Mouse (Mus musculus) embryonic facial prominence, embryonic 12.5 days (tissue): ENCODE data around the gene Spa17. TPM values are rescaled to one million over a fixed set of nuclear protein-coding genes. Genes with fewer than 3 reads are reported as not detected.
A peak's percentile ranks its signal among the peaks of the same experiment; 100 is the strongest.

ENCODE experiments used
- ATAC-seq: fragments of 200-750 bp; cut with Nextera tagmentation; 2 replicates; pipeline ENCODE4 v1.8.0; 2017; ENCODE audit not compliant: insufficient number of reproducible peaks, insufficient read depth, low FRiP score, low TSS enrichment
- H3K27ac ChIP-seq: fragments of 300-500 bp; sonication (generic); 2 replicates; pipeline ENCODE4 v1.5.1; 2016; ENCODE audit warnings: mild to moderate bottlenecking
- H3K27me3 ChIP-seq: fragments of 300-500 bp; sonication (generic); 2 replicates; pipeline ENCODE4 v1.6.1; 2016; ENCODE audit warnings: mild to moderate bottlenecking, moderate library complexity
- H3K36me3 ChIP-seq: fragments of 300-500 bp; sonication (generic); 2 replicates; pipeline ENCODE4 v1.6.1; 2016; ENCODE audit warnings: mild to moderate bottlenecking
- H3K4me1 ChIP-seq: fragments of 300-500 bp; sonication (generic); 2 replicates; pipeline ENCODE4 v1.6.1; 2016
- H3K4me2 ChIP-seq: fragments of 300-500 bp; sonication (generic); replicated peaks from 2 replicates; pipeline ENCODE4 v1.6.1; 2016; ENCODE audit warnings: mild to moderate bottlenecking, moderate library complexity
- H3K4me3 ChIP-seq: fragments of 300-500 bp; sonication (generic); 2 replicates; pipeline ENCODE4 v1.5.1; 2016; ENCODE audit warnings: mild to moderate bottlenecking
- H3K9ac ChIP-seq: fragments of 300-500 bp; sonication (generic); 2 replicates; pipeline ENCODE4 v1.6.1; 2016; ENCODE audit warnings: mild to moderate bottlenecking, moderate library complexity
- H3K9me3 ChIP-seq: fragments of 300-500 bp; sonication (generic); 2 replicates; pipeline ENCODE4 v1.6.1; 2016; ENCODE audit warnings: mild to moderate bottlenecking, moderate library complexity
- WGBS: fragments of 180-500 bp; shearing (Covaris S2); methylation state at CpG from one replicate; pipeline ENCODE4 v1.1.7; 2016; 5-methylcytosine and 5-hydroxymethylcytosine counted together
- polyA plus RNA-seq: library from polyadenylated mRNA; unstranded; fragments of >200 nt; fragmentation: Nextera tagmentation; extraction: Ambion mirVana; gene quantifications from 2 replicates; pipeline ENCODE4 v1.2.1, GENCODE M21; 2016

Gene Spa17
- polyA plus RNA-seq, 1 experiment from 2014 or later, result 10.0 TPM

DNA sequence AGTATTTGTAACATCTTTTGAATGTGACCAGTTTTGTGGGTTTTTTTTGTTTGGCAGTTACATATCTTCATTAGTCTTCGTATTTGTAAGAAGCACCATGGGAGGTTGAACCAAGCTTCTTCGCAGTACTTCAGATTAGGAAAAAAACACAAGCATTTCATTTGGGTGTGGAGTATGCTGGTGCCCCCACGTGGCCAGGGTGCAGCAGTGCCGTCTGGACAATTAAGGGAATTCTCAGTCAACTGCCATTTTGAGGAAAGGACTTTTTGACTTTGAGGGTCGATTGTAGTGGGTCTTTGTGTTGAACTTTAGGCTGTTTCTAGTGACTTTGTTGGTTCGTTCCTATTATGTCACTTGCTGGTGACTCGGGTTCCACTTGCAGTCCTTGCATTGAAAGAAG is 22.8 kb upstream of the Spa17 start:
- no peak for ATAC-seq

DNA sequence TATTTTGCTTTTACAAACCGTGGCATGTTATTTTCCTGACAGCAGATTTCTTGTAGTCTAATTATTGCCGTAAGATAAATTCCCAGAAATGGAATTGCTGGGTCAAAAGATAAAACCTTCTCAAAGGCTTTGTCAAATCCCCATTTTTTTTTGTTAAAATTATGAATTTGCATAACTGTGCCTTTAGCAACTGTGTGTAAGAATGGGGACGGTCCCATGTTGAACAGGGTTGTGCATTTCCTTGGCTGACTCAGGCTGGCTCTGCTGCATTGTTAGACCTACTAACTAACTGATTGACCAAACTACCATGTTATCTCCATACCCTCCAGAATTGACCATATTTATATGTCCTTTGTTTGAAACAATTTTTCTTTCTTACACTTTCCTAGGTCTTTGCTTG is 20.7 kb upstream of the Spa17 start:
- Histone ChIP-seq H3K27ac (no peak overlapping the region), H3K4me2 (no peak overlapping the region), H3K27me3 (no peaks in the 10 kb centered on the region), H3K36me3 (no peaks in the 10 kb centered on the region), H3K9me3 (no peaks in the 10 kb centered on the region), H3K4me1 (no peaks in the 10 kb centered on the region), H3K9ac (no peak overlapping the region), H3K4me3 (no peak overlapping the region)
- WGBS, result 91% methylated on average over 3 of the region's 3 CpGs
- no peak for ATAC-seq

More for the DNA sequence above, 22.8 kb upstream of the Spa17 start:
- Histone ChIP-seq H3K4me2 (no peak overlapping the region), H3K27me3 (no peaks in the 10 kb centered on the region), H3K36me3 (no peaks in the 10 kb centered on the region), H3K9ac (no peak overlapping the region), H3K27ac (no peak overlapping the region), H3K4me3 (no peak overlapping the region), H3K4me1 (no peaks in the 10 kb centered on the region), H3K9me3 (no peaks in the 10 kb centered on the region)
- 17% methylated on average over 7 of the region's 7 CpGs for WGBS

DNA sequence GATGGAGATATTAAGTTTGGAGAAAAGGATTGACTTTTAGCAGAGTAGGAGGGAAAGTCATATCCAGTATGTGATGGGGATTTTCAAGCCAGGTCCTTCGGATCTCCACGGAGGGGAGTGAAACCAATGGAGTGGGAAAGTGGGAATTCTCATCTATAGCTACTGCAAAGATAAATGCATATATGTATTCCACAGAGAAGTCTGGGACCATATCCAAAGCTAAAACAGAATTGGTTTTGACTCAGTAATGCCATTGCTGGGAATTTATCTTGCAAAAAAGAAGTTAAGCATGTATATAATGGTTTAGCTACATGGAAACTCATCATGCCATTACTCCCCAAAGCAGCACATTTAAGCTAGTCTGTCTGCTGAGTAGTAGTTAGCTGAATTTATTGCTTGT is 18.8 kb upstream of the Spa17 start:
- no peak overlapping the region for H3K9ac ChIP-seq
- no peak overlapping the region for H3K4me2 ChIP-seq
- no peaks in the 10 kb centered on the region for H3K4me1 ChIP-seq
- no peaks in the 10 kb centered on the region for H3K9me3 ChIP-seq
- no peaks in the 10 kb centered on the region for H3K36me3 ChIP-seq
- no peaks in the 10 kb centered on the region for H3K27me3 ChIP-seq
- WGBS, result 88% methylated on average over 2 of the region's 2 CpGs
- no peak overlapping the region for H3K27ac ChIP-seq
- H3K4me3 ChIP-seq, result no peak overlapping the region
- ATAC-seq, result no peak

DNA sequence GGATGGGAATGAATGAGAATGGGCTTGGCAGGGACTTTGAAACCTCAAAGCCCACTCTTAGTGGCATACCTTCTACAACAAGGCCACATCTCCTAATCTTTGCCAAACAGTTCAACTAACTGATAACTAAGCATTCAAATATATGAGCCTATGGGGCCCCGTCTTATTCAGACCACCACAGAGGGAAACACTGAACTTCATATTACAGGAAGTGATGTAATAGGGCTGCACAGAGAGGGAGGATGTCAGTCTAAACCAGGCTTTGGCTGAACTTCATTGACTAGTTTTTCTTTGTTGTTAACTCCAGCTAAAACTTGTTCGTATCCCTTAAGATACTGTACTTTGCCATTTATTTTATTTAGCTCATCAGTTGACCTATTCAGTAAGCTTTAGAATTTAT is 16.4 kb upstream of the Spa17 start:
- Histone ChIP-seq H3K4me2 (no peak overlapping the region), H3K27ac (no peak overlapping the region), H3K36me3 (no peaks in the 10 kb centered on the region), H3K4me3 (no peak overlapping the region), H3K9ac (no peak overlapping the region), H3K9me3 (no peaks in the 10 kb centered on the region), H3K27me3 (no peaks in the 10 kb centered on the region), H3K4me1 (peaks cover 4% of the 10 kb centered on the region; the same call in 1 of the 2 replicates)
- WGBS, result 86% methylated on average over 2 of the region's 2 CpGs
- ATAC-seq, result no peak

DNA sequence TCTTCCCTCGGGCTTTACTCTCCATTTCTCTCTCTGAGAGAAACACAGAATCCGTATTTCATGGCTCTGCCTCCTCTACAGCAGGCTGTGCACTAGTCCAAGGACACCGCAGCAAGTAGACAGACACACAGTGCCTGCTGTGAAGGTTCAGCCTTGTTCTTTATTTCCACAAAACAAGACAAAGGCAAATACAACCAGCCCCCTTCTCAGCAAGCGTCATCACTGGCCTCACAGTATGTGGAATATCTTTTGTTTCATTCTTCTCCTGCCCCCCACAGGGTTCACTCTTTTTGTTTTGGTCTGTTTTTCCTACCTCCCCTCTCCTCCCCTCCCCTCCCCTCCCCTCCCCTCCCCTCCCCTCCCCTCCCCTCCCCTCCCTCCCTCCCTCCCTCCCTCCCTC is 15.1 kb upstream of the Spa17 start:
- Histone ChIP-seq H3K27ac (no peak overlapping the region), H3K4me1 (peaks cover 4% of the 10 kb centered on the region; the same call in 1 of the 2 replicates), H3K9me3 (no peaks in the 10 kb centered on the region), H3K36me3 (no peaks in the 10 kb centered on the region), H3K9ac (no peak overlapping the region), H3K4me3 (no peak overlapping the region), H3K27me3 (no peaks in the 10 kb centered on the region), H3K4me2 (no peak overlapping the region)
- ATAC-seq, result no peak
- WGBS, result 55% methylated on average over 4 of the region's 4 CpGs

DNA sequence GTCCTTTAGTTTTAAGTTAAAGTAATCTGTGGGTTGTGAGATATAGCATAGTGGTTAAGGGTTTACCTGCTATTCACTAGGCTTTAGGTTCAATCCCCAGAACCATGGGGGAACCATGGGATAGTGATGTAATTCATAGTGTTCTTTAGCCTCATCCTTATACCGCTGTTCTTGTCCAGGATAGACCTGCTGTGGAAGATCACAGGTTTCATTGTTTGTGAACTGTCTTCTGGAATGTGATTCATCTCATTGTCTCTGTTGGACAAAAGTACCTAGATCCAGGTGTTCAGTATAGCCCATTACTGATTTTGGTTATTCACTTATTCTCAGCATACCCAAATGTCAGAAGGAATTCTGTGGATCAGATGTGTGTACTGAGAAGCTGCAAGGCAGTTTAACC is 13.7 kb upstream of the Spa17 start:
- Histone ChIP-seq H3K4me3 (no peak overlapping the region), H3K27ac (no peak overlapping the region), H3K27me3 (no peaks in the 10 kb centered on the region), H3K4me2 (no peak overlapping the region), H3K9ac (no peak overlapping the region), H3K36me3 (no peaks in the 10 kb centered on the region), H3K9me3 (no peaks in the 10 kb centered on the region), H3K4me1 (peaks cover 4% of the 10 kb centered on the region; the same call in 1 of the 2 replicates)
- 100% methylated on average over 1 of the region's 1 CpGs for WGBS
- no peak for ATAC-seq

DNA sequence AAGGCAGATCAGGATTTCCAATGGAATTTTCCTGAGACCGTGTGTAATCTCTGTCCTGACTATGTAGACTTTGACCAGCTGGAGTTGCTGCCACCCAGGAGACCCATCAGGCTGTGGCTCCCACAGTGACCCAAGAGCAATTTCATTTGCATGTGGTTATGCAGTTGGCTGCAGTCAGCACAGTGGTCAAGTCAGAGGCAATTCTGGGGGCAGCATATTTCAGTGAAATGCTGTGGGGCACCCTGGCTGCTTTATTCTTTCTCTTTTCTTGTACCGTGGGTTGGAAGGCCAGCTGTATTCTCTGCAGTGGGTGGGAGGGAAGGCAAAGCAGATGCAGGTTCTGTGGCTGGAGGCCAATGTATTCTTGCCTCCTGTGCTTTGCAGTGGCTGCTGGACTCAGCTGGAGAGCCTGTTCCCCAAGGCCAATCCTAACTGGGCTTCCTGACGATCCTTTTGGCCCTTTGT is 12.6 kb upstream of the Spa17 start:
- Histone ChIP-seq H3K9ac (no peak overlapping the region), H3K36me3 (no peaks in the 10 kb centered on the region), H3K4me1 (peaks cover 4% of the 10 kb centered on the region; the same call in 1 of the 2 replicates), H3K27ac (no peak overlapping the region), H3K4me3 (no peak overlapping the region), H3K9me3 (no peaks in the 10 kb centered on the region), H3K27me3 (no peaks in the 10 kb centered on the region), H3K4me2 (no peak overlapping the region)
- WGBS, result 12% methylated on average over 3 of the region's 3 CpGs
- no peak for ATAC-seq

DNA sequence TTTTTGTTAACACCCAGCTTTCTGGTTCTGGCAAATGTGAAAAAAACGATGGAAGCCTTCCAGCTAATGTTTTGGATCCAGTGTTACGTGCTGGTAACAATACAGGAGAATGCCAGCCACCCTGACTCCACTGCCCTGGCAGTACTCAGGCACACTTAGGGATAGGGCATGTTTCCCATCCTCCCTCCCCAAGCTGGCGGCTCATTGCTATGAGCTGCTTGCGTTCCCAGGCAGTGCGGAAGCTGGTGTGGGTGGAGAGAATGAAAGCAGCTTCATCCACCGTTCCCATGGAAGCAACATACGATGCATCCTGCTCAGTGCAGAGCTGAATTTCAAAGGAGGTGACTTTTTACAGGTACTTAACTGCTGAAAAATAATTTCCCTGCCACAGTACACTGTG is 12.1 kb upstream of the Spa17 start:
- Histone ChIP-seq H3K9me3 (no peaks in the 10 kb centered on the region), H3K4me1 (peaks cover 4% of the 10 kb centered on the region; the same call in 1 of the 2 replicates), H3K9ac (no peak overlapping the region), H3K4me2 (no peak overlapping the region), H3K4me3 (no peak overlapping the region), H3K27ac (no peak overlapping the region), H3K27me3 (no peaks in the 10 kb centered on the region), H3K36me3 (no peaks in the 10 kb centered on the region)
- 26% methylated on average over 7 of the region's 7 CpGs for WGBS
- ATAC-seq, result no peak

DNA sequence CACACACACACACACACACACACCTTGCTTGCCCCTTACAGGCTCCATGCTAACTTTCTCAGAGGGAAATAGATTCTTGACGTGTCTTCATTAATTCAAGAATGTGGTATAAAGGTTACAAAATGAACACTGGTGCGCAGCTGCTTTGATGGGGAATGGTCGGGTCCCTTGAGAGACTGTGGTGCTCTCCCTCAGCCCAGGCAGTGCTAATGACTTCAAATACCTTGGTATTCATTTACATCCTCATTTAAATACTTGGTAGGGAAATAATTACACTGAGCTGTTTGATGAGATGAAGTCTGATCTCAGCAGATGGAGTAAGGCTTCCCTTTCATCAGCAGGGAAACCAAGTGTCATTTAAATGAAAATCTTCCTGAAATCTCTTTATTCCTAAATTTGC is 11.6 kb upstream of the Spa17 start:
- peaks cover 4% of the 10 kb centered on the region; the same call in 1 of the 2 replicates for H3K4me1 ChIP-seq
- 0 out of 2 replicates have a peak, but pooled peaks have one; percentile 28 for ATAC-seq
- no peak overlapping the region for H3K27ac ChIP-seq
- H3K9me3 ChIP-seq, result no peaks in the 10 kb centered on the region
- no peaks in the 10 kb centered on the region for H3K27me3 ChIP-seq
- H3K4me2 ChIP-seq, result no peak overlapping the region
- H3K4me3 ChIP-seq, result no peak overlapping the region
- no peaks in the 10 kb centered on the region for H3K36me3 ChIP-seq
- 50% methylated on average over 3 of the region's 3 CpGs for WGBS
- H3K9ac ChIP-seq, result no peak overlapping the region

DNA sequence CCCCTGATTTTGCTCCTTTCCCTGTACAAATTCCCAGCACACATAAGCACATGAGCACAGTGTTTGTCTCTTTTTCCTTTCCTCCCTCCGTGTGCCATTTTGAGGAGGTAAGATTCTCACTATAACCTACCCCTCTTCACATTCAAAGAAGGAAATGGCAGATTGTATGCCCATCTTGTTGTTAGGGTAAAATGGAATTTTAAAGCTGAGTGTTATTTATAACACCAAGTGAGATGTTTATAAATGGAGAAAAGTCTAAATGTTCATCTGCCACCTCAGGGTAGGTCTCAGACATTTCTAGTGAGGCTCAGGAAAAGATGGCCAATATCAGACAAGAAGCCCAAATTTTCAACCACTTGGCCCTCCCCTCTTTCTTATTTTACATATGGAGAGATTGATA is 11.0 kb upstream of the Spa17 start:
- H3K27ac ChIP-seq, result no peak overlapping the region
- H3K9me3 ChIP-seq, result no peaks in the 10 kb centered on the region
- no peak for ATAC-seq
- no peaks in the 10 kb centered on the region for H3K27me3 ChIP-seq
- H3K4me3 ChIP-seq, result no peak overlapping the region
- no peaks in the 10 kb centered on the region for H3K36me3 ChIP-seq
- 84% methylated on average over 1 of the region's 1 CpGs for WGBS
- H3K9ac ChIP-seq, result no peak overlapping the region
- no peak overlapping the region for H3K4me2 ChIP-seq
- peaks cover 4% of the 10 kb centered on the region; the same call in 1 of the 2 replicates for H3K4me1 ChIP-seq

DNA sequence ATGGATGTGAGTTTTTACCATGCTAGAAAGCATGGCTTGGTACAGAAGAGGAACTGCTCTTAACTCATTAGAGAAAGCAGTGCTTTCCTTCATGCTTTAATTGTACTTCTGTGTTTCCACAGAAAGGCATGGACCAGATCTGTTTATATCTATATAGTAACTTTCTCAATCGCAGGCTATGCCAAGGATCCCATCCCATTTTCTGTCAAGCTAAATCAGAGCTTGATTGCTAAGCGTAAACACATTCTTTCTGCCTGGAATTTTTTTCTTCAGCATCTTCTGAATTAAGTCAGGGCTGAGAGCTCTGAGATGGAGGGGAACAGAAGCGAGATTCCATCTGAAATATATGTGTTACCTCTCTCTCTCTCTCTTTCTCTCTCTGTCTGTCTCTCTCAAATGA is 10.5 kb upstream of the Spa17 start:
- Histone ChIP-seq H3K4me2 (no peak overlapping the region), H3K4me1 (peaks cover 4% of the 10 kb centered on the region; the same call in 1 of the 2 replicates), H3K36me3 (no peaks in the 10 kb centered on the region), H3K9me3 (no peaks in the 10 kb centered on the region), H3K27ac (no peak overlapping the region), H3K27me3 (no peaks in the 10 kb centered on the region), H3K4me3 (no peak overlapping the region), H3K9ac (no peak overlapping the region)
- no peak for ATAC-seq
- 74% methylated on average over 3 of the region's 3 CpGs for WGBS

DNA sequence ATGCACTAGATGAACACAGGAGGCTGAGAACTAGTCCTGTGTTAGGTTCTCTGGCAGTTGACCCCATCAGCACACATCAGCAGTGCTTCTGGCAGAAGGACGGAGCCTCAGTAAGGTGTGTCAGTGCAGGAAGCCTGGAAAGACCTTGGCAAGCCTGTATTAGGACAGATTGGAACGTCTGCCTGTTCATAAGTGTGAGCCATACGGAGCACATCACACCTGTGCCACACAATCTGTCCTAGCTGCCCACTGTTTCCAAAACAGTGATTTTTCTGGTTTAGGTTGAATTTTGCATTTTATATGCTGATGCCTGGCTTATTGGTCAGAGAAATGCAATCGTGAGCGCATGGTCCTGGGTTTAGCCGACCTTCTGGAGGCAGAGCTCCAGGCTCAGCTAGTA is 7.8 kb upstream of the Spa17 start:
- Histone ChIP-seq H3K4me2 (no peak overlapping the region), H3K9me3 (no peaks in the 10 kb centered on the region), H3K36me3 (no peaks in the 10 kb centered on the region), H3K4me3 (no peak overlapping the region), H3K27me3 (no peaks in the 10 kb centered on the region), H3K9ac (no peak overlapping the region), H3K27ac (no peak overlapping the region), H3K4me1 (peaks cover 4% of the 10 kb centered on the region; the same call in 1 of the 2 replicates)
- 86% methylated on average over 6 of the region's 6 CpGs for WGBS
- ATAC-seq, result no peak

DNA sequence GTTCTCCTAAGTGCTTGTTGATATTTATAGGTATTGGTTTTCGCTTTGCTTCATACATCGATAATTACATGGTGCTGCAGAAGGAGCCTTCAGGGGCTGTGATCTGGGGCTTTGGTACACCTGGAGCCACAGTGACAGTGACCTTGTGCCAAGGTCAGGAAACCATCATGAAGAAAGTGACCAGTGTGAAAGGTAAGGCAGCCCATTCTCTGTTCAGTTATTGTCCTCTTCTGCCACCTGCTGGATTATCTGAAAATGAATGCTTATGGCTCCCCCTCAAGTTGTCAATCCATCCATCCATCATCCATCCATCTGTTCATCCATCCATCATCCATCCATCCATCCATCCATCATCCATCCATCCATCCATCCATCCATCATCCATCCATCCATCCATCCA is 3.2 kb upstream of the Spa17 start:
- no peak overlapping the region for H3K27ac ChIP-seq
- H3K9me3 ChIP-seq, result no peaks in the 10 kb centered on the region
- H3K4me1 ChIP-seq, result no peaks in the 10 kb centered on the region
- H3K27me3 ChIP-seq, result no peaks in the 10 kb centered on the region
- H3K9ac ChIP-seq, result no peak overlapping the region
- WGBS, result 67% methylated on average over 2 of the region's 2 CpGs
- no peak overlapping the region for H3K4me2 ChIP-seq
- no peak for ATAC-seq
- no peak overlapping the region for H3K4me3 ChIP-seq
- no peaks in the 10 kb centered on the region for H3K36me3 ChIP-seq
